Mouse (Mus musculus) right cerebral cortex, adult 18-20 months (tissue): ENCODE data around the gene Fgd1.

Experiments used
- DNase-seq: peaks from one replicate; pipeline ENCODE4 v3.0.0; 2022; ENCODE audit warnings: mixed read lengths

Fgd1 gene

DNA sequence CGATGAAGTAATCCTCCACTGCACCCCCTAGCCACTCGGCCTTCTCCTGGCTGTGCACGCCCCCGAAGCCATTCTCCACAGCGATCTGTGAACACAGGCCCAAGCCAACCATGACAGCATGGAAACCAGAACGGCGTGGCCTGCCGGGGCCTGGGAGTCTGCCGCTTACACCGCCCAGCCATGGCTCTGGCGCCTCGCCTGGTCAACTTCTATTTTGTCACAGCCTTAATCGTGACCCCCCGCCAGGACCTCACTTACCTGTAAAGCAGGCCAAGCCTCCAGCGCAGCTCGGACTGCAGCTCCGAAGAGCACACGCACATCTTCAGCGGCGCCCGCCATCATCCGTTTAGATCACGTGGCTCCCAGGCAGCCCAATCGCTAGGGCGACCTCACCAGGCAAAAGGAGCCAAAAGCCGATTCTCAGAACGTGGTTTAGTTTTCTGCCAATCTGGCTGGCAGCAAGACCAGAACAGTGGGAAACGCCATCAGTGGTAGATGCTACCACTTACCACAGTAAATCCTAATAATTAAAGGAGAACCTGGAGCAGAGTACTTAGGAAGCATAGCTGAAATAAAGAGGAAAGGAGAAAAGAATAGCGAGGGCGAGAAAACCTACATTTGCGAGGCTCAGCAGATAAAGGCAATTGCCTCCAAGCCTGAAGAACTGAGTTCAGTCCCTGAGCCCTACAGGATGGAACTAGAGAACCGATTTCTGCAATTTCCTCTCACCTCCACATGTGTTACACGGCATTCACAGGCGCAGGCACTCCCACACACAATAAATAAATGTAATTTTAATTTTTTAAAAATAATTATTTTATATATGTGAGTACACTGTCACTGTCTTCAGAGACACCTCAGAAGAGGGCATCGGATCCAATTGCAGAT, 50.5 kb downstream of the Fgd1 start, which contains the start of gene Tsr2:
Gene Tsr2 (minus strand): TSS at position 373 of the 888 bp plus-strand sequence.
- peak; percentile 80 for DNase-seq

DNA sequence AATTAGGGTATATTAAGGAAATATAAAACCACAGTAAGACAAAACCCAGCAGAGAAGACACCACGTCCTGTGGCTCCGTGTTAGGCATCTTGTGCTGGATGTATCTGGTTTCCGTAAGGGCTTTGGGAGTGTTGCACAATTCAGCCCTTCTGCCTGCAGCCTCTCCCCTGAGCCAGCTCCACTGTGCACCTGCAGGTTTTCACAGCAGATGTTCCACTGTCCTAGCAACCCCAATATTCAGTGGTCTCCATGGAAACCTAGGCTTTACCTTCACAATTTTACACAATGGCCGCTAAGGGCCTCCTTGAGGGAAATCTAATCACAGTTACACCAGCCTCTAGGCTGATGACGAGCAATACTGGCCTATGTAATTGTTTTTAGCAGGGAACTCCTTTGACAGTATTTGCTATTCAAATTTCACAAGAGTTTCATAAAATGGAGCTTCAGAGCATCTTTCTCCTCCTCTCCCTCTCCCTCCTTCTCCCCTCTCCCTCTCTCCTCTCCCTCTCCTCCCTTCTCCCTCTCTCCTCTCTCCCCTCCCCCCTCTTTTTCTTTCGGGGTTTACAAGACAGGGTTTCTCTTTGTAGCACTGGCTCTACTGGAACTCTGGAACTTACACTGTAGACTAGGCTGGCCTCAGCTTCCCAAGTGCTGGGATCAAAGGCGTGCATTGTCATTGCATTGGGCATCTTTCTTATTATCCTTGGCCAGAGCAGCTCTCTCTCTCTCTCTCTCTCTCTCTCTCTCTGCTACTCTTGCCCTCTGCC, 61.5 kb downstream of the Fgd1 start:
- DNase-seq = no peak

DNA sequence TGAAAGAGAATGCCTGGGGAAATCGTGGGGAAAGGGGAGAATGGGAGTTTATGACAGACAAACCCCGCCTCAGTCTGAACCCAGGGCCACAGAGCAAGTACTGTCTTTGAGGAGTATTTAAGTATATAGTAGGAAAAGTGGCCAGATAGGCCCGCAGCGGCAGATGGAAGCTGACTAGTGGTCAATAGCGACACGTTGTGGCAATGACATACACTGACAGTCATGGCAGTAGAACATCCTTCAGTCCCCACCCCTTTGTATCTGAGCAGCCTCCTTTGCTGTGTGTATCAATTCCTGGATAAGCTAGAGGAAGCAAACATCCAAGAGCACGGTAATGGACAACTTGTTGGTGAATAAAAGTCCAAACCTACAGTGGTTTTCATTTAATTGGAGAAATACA, 70.8 kb downstream of the Fgd1 start:
- DNase-seq = peak; percentile 9

DNA sequence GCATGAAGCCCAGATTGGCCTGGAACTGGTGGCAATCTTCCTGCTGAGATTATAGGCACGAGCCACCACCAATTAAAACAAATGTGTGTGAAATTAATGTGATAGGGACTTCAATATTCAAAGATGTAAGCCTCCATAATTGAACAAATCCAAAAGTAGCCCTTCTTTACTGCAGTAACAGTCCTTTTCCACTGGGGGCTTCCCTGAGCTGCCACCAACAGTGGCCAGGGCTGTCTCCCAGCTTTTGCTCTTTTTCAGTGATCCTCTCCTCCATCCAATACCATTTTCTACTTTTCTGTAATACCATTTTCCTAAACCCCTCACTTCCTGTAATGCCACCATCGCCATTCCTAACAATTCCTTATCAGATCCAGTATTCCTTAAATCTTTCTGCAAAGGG, 71.5 kb downstream of the Fgd1 start:
- peak; percentile 1 for DNase-seq

DNA sequence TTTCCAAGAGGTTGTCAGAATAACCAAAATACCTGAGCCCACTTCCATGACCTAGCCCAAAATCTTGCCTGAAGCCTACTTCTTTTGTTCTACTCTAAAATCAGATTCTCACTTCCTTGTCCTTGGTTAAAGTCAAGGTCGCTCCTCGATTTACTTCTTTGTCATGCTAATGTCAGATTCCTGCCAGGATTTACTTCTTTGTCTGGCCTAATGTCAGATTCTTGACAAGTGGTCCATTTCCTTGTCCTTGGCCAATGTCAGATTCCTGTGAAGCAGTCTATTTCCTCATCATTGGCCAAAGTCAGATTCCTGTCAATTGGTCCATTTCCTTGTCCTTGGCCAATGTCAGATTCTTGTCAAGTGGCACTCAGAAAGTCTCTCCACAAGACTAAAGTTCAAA, 78.0 kb downstream of the Fgd1 start:
- DNase-seq = no peak

DNA sequence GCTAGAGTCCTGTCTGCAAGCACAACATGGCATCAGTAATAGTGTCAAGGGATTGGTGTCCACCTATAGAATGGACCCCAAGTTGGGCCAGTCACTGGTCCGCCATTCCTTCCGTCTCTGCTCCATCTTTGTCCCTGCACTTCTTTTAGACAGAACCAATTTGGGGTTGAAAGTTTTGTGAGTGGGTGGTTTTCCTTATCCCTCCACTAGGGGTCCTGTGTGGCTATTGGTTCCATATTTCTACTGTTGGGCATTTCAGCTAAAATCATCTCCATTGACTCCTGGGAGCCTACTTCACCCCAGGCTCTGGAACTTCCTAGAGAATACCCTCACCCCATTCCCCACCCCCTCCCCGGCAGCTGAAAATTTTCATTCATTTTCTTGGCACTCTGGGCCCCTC, 84.5 kb downstream of the Fgd1 start:
- DNase-seq = no peak

DNA sequence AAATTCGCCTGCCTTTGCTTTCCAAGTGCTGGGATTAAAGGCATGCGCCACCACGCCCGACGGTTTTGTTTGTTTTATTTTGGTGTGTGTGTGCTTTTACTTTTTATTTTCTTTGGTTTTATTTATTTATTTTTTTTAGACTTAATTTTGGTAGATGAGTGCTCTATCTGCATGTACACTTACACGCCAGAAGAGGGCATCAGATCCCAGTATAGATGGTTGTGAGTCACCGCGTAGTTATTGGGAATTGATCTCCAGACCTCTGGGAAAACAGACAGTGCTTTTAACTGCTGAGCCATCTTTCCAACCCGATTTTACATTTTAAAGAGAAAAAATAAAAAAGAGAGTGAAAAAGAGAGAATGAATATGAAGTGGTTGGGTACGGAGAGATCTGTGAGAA, 86.8 kb downstream of the Fgd1 start:
- peak; percentile 1 for DNase-seq
